Mouse (Mus musculus) heart, adult 8-10 months (tissue): ENCODE measurements around the gene Thap8. TPM values are rescaled to one million over a fixed set of nuclear protein-coding genes. Genes with fewer than 3 reads are reported as not detected.

Source experiments
- total RNA-seq, 4 experiments: library from RNA; stranded (reverse); gene quantifications; 2 replicates each; pipeline ENCODE4 v1.2.4; 2022

The Thap8 gene
- total RNA-seq, 4 experiments from 2014 or later, result 0.44 TPM; not detected in 3

Other genes starting within 250 kb of the Thap8 start
- 1 to 10 TPM; 2.4 to 3.0 (median 2.6) TPM for gene Zfp14, start 228.7 kb upstream of the Thap8 start, total RNA-seq
- 1 to 10 TPM; 2.1 to 3.0 (median 2.6) TPM for gene Zfp82, start 207.2 kb upstream of the Thap8 start, total RNA-seq
- under 1 TPM in 1 of 4 experiments, not detected in 3; 0.28 TPM for gene Gm26920, start 189.7 kb upstream of the Thap8 start, total RNA-seq
- gene Zfp566, start 189.6 kb upstream of the Thap8 start, total RNA-seq, result 1 to 10 TPM in 3 of 4 experiments, under 1 TPM in 1; 0.82 to 1.8 (median 1.6) TPM
- gene Zfp260, start 185.3 kb upstream of the Thap8 start, total RNA-seq, result 10 to 100 TPM; 25.3 to 34.5 (median 31.3) TPM
- gene Zfp382, start 158.2 kb upstream of the Thap8 start, total RNA-seq, result 1 to 10 TPM; 1.5 to 4.3 (median 2.1) TPM
- 10 to 100 TPM; 23.2 to 33.8 (median 28.1) TPM for gene Zfp146, start 110.3 kb upstream of the Thap8 start, total RNA-seq
- 1,000 to 10,000 TPM; 3,196 to 3,318 (median 3,289) TPM for gene Cox7a1, start 96.0 kb upstream of the Thap8 start, total RNA-seq
- gene Capns1, start 81.3 kb upstream of the Thap8 start, total RNA-seq, result 100 to 1,000 TPM; 287 to 304 (median 297) TPM
- gene Polr2i, start 48.1 kb upstream of the Thap8 start, total RNA-seq, result 10 to 100 TPM; 54.0 to 70.5 (median 64.9) TPM
- 10 to 100 TPM; 51.2 to 62.4 (median 57.6) TPM for gene Tbcb, start 47.8 kb upstream of the Thap8 start, total RNA-seq
- gene Ovol3, start 44.4 kb upstream of the Thap8 start, total RNA-seq, result not detected
- 1 to 10 TPM in 1 of 4 experiments, under 1 TPM in 3; 0.41 to 1.5 (median 0.84) TPM for gene Wdr62, start 325 bp downstream of the Thap8 start, total RNA-seq
- gene Clip3, start 11.6 kb downstream of the Thap8 start, total RNA-seq, result 1 to 10 TPM; 4.7 to 8.7 (median 7.4) TPM
- gene Alkbh6, start 28.6 kb downstream of the Thap8 start, total RNA-seq, result 10 to 100 TPM; 28.6 to 34.0 (median 32.5) TPM
- gene Syne4, start 34.7 kb downstream of the Thap8 start, total RNA-seq, result 1 to 10 TPM in 1 of 4 experiments, under 1 TPM in 3; 0.46 to 1.9 (median 0.76) TPM
- 1 to 10 TPM in 1 of 4 experiments, under 1 TPM in 3; 0.62 to 1.2 (median 0.79) TPM for gene E130208F15Rik, start 41.6 kb downstream of the Thap8 start, total RNA-seq
- gene Sdhaf1, start 43.8 kb downstream of the Thap8 start, total RNA-seq, result 10 to 100 TPM; 14.0 to 16.2 (median 15.1) TPM
- gene Lrfn3, start 82.7 kb downstream of the Thap8 start, total RNA-seq, result 1 to 10 TPM; 1.3 to 2.4 (median 1.6) TPM
- gene Tyrobp, start 133.7 kb downstream of the Thap8 start, total RNA-seq, result 10 to 100 TPM; 13.5 to 26.2 (median 16.5) TPM
- gene Hcst, start 139.8 kb downstream of the Thap8 start, total RNA-seq, result not detected
- under 1 TPM in 3 of 4 experiments, not detected in 1; 0.12 to 0.46 (median 0.28) TPM for gene Nfkbid, start 141.6 kb downstream of the Thap8 start, total RNA-seq
- gene Aplp1, start 165.4 kb downstream of the Thap8 start, total RNA-seq, result 1 to 10 TPM; 3.2 to 4.2 (median 3.6) TPM
- not detected for gene Kirrel2, start 177.6 kb downstream of the Thap8 start, total RNA-seq
- gene Nphs1, start 178.2 kb downstream of the Thap8 start, total RNA-seq, result not detected
- not detected for gene Prodh2, start 213.5 kb downstream of the Thap8 start, total RNA-seq